Mouse (Mus musculus): ENCODE measurements around the gene Abcc3.

Abcc3 gene

GRCm38 (mm10) chr11:94350337-94350736 lies 42.5 kb downstream of the Abcc3 start:
- no peak for DNase-seq

DNA sequence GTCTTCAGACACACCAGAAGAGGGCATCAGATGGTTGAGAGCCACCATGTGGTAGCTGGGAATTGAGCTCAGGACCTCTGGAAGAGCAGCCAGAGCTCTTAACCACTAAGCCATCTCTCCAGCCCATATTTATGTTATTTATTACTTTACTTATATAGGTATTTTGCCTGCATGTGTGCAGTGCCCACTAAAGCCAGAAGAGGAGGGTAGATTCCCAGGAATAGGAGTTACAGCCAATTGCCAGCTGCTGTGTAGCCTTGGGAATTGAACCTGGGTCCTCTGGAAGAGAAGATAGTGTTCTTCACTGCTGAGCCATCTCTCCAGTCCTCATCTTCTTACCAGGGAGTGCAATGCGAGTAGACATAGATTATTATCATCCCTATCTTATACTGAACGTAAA lies 43.0 kb downstream of the Abcc3 start:
- no peak for DNase-seq

DNA sequence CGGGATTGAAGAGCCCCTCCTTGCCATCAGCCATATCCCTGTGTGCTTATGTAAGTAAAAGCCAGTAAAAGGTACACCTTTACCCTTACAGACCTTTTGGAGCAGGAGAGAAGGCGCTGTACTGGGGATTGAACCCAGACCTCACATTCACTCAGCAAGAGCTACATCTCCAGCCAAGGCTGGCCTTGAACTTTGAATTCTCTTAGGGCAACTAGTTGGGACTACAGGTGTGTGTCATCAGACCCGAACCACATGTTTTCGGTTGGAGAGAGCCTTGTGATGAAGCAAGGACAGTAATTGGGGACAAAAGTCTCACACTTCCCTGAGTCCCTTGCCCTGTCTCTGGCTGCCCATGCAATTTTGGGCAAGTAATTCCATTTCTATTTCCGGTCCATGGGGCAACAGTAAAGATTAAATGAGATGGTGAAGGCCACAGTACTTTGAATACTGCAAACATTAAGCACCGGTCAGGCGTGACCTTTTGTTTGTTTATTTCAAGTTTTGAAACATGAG lies 45.7 kb downstream of the Abcc3 start:
- no peak for DNase-seq

DNA sequence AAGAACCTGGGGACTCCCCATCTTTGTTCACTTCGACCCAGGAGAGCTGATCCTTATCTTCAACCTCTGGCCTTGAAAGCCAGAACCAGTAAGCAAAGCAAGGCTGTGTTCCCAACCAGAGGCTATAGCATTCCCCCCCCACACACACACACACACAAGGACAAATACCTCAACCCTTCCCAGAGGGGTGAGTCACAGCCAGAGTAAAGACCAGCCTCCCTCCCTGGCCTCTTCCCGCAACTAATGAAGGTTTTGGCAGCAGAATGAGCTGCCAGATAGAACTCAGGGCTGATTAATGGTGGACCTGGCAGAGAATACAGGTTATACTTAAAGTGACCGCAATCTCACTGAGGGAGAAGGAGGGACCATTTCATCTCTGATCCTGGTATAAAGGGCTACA lies 46.2 kb downstream of the Abcc3 start:
- no peak for DNase-seq

DNA sequence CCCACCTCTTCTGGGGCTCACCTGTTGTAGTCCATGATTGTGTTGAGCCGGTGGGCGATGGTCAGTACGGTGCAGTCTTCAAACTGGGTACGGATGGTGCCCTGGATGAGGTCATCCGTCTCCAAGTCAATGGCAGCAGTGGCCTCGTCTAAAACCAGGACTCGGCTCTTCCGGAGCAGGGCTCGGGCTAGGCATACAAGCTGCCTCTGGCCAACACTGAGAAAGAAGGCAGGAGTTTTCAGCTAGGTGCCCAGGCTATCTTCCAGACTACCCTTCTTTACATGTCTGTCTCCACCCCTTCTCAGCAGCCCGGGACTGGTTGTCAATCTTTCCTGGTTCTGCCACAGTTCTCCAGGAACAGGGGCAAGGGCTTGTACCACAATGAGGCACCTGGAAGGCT lies 46.9 kb downstream of the Abcc3 start:
- no peak for DNase-seq

- no peak for DNase-seq
These were observed 48.3 kb downstream of the Abcc3 start for GRCm38 (mm10) chr11:94344470-94344869.

DNA sequence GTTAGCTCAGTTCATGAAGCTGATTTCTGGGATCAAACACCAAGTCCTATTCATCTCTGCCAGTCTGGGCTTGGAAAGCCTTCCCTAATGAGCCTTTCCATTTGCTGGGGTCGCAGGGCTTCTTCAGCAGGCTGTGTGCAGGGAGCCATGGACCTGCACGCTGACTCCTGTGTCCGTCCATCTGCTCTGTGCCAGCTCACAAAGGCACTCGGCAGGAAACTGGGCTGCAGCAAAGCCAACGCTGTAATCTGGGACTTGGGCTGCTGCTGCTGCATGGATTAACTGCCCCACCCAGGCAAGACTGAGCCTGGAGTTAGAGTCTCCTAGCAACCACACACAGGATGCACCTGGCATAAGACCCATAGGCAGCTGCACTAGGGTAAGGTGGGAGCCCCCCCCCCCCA lies 48.8 kb downstream of the Abcc3 start:
- no peak for DNase-seq

DNA sequence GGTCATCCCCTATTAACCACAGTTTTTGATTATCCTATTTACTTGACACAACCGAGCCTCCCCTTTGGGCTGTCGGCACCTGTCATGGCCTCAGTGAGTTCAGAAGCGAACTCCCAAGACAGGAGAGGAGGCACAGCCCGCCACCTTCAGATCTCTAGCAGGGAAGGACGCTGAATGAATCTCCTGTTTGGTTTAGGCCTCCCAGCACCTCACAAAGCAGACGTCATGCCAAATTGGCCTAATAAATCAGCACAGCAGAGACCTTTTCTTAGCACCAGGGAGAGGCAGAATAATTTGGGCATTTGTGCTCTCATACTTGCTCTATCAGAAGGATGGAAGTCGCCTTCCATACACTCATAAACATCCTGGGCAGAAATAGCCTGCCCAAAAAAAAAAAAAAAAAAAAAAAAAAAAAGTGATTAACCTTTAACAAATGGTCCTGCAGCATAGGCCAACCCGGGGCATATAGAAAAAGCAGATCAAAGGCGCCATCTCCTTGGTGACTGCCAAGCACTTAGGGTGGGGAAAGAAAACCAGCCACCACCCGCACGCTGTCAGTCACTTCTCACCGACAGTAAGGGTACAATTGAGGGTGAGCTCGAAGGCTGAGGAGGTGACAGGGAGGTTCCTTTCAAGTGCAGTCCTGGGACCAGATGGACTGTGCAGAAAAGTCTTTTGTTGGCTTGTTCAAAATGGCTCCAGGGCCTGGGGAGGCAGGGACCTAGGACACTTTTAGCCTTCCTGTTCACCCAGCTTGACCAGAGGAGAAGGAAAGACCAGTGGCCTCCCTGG lies 50.5 kb downstream of the Abcc3 start:
- no peak for DNase-seq

DNA sequence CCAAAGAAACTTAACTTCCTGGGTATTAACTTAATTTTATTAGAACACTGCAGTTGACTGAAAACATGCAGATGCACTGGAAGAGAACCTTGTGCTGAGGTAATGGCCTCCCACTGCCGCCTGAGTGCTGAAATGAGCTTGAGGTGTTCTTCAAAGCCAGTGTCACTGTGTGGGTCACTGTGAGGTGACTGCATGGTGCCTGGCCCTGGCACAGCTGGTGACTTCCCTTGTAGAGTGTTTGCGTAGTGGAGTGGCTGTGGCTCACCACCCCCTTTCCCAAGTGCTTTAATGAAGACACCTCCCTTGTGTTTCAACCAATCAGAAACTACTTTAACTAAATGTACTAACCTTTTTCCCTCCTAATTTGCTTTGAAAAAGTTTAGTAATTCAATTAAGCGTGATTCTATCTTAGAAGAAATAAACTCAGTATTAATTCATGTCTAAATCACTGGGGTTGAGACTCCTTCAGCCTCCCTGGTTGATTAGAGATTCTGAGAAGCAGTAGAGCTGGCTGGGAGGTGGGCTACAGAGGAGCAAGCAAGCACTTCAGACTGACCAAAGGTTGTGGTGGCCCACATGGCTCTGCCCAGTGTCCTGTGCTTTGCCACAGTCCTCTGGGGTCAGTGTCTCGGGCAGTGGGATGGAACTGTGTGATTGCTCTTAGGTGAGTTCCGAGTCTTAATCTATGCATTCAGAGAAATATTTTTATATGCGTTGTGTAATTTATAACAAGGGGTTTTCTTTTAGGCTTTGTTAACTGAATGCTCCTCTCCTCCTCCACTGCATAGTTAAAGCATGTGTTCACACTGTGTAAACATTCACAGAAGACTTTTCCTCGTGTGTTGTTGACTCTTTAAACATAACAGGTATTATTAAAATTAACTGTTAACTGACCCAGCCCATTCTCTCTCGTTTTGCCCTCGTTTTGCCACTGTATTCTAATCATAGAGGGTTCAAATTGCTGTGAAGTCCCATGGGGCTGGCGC lies 51.6 kb downstream of the Abcc3 start:
- no peak for DNase-seq

- peak; percentile 57 for DNase-seq
These were observed 52.8 kb downstream of the Abcc3 start for GRCm38 (mm10) chr11:94339732-94340585.

- no peak for DNase-seq
These were observed 54.5 kb downstream of the Abcc3 start for GRCm38 (mm10) chr11:94338347-94338746.

DNA sequence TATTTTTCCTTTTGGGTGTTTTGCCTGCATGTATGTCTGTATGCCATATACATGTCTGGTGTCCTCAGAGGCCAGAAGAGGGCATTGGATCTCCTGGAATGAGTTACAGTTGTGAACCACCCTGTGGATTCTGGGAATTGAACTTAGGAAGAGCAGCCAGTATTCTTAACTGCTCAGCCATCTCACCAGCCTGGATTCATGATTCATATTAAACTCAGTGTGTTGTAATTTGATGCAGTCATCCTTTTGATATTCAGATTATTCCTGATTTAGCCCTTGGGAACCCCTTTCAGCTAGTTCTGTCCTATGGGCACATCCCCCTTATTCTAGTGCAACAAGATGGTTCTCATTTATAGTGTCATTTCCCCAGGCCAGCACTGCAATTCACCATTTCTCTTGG lies 56.2 kb downstream of the Abcc3 start:
- no peak for DNase-seq

DNA sequence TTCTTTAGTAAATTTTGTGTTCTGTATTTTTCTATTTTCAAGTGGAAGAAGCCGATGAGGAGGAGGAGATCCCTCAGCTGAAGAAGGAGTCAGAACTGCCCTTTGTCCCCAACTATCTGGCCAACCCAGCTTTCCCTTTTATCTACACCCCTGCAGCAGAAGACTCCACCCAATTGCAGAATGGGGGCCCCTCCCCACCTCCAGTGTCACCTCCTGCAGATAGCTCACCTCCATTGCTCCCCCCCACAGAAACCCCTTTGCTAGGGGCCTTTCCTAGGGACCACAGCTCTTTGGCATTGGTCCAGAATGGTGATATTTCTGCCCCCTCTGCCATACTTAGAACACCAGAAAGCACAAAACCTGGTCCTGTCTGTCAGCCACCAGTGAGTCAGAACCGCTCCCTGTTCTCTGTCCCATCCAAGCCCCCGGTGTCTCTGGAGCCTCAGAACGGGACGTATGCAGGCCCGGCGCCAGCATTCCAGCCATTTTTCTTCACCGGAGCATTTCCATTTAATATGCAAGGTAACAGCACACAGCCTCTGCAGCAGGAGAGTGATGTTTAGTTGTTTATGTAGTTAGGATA lies 58.3 kb downstream of the Abcc3 start:
- no peak for DNase-seq

DNA sequence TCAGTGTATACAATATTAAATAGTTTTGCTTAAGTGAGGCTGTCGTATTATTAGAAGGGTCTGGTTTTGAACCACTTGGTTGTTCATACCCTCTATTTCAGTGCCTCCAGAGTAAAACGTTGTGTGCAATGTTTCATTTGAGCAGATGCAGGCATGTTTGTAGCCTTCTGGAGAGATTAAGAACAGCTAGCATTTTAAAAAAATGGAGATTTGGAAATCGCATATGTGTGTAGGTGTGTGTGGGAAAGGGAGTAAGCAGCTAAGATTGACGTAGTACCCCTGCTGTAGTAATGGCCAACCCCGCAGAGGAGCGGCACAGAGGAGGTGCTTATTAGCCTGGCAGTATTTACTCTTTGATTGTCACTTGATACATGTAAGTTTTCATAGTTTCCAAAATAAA lies 60.1 kb downstream of the Abcc3 start:
- DNase-seq, result no peak

DNA sequence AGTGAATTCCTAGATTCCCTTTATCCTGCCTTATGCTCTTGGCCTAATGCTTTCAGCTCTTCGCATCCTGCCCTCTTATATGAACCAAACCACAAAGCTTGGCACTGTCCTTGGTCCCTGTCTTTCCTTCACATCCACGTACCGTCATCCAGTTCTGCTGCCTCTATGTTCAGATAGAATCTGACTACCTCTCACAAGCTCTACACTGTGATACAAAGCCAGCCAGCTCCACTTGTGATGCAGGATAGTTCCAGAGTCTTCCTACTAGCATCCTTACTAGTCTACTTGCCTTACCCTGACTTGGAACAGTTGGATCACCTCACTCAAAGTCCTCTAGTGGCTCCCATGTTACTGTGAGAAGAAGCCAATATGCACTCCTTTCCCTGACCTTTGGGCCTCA lies 62.6 kb downstream of the Abcc3 start:
- no peak for DNase-seq

GRCm38 (mm10) chr11:94329270-94329891 lies 63.4 kb downstream of the Abcc3 start:
- peak; percentile 49 for DNase-seq

DNA sequence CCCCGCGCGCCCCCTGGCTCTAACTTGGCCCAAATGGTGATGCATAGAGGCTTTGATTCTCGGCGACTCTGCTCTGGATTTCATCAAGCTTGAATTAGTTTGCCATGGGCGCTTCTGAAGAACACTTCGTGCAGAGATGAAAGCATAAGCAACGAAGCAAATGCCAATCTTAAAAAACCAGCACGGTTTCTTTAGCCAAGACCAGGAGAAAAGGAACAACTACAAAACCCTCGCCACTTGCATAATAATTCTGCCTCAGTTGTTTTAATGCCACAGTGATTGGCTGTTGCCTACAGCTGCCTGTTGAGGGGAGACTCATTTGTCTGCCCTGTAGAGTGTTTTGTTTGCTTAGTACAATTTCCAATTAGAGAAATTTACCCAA lies 64.2 kb downstream of the Abcc3 start:
- no peak for DNase-seq

GRCm38 (mm10) chr11:94327693-94328643 lies 64.8 kb downstream of the Abcc3 start, which contains the start of gene Ankrd40:
TSS of gene Ankrd40 (plus strand) at chr11:94328001.
- peak; percentile 94 for DNase-seq

DNA sequence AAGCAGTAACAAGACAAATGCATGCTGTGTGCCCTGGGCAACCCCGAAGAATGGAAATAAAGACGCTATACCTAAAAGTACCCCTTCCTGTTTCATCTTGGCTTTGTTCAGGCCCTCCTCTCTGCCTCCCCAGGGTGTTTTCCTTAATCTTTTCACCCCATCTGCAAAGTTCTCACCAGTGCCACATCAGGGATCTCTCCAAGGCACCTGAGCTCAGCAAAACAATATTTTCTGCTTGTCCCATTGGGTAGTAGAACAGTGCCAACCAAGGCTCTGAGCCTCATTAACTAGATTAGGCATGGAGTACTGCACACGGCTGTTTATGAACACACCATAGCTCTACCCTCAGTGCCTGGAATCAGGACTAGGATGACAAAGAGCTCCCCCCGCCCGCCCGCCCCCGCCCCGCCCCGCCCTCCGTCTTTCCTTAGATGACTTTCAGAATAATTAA lies 65.8 kb downstream of the Abcc3 start:
- DNase-seq, result no peak

DNA sequence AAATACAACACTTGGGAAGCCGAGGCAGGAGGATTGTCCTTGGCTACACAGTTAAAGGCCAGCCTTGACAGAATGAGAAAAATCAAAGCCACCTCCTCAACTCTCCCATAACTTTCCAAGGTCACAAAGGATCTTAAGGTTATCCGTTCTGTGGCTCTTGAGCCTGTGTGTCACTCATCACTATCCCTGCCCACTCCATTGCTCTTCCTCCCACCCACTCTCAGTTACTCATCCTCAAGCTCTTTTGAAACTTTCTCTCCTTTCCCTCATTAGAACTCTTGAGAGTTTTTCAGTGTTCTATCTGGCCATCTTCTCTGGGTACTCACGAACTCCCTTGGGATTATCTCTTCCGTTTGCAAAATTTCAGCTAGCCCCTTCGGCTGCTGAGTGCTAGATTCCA lies 68.2 kb downstream of the Abcc3 start:
- no peak for DNase-seq

Measured in right cerebral cortex, postnatal 14 days (tissue).